Mouse (Mus musculus) liver, embryonic 15.5 days (tissue): Measurements from ENCODE around the gene Nr1h4. TPM values are rescaled to one million over a fixed set of nuclear protein-coding genes. Genes with fewer than 3 reads are reported as not detected.
"Not testable (repeated sequence)": the region's sequence is repeated elsewhere in the genome, so short reads cannot be mapped to it uniquely, and the experiment has no call there.

Experiments used
- ATAC-seq: fragments of 200-750 bp; cut with Nextera tagmentation; 2 replicates; pipeline ENCODE4 v1.8.0; 2017; ENCODE audit warnings: moderate number of reproducible peaks, mild to moderate bottlenecking, moderate library complexity; ENCODE audit not compliant: insufficient read depth
- H3K27ac ChIP-seq: fragments of 300-500 bp; sonication (generic); replicated peaks from 2 replicates; pipeline ENCODE4 v1.5.1; 2015; ENCODE audit warnings: mild to moderate bottlenecking, inconsistent platforms
- H3K27me3 ChIP-seq: fragments of 300-500 bp; sonication (generic); 2 replicates; pipeline ENCODE4 v1.6.1; 2015; ENCODE audit warnings: mild to moderate bottlenecking, inconsistent platforms
- H3K36me3 ChIP-seq: fragments of 300-500 bp; sonication (generic); replicated peaks from 2 replicates; pipeline ENCODE4 v1.6.1; 2015; ENCODE audit warnings: moderate library complexity, mild to moderate bottlenecking, inconsistent platforms
- H3K4me1 ChIP-seq: fragments of 300-500 bp; sonication (generic); replicated peaks from 2 replicates; pipeline ENCODE4 v1.6.1; 2015; ENCODE audit warnings: inconsistent platforms
- H3K4me2 ChIP-seq: fragments of 300-500 bp; sonication (generic); 2 replicates; pipeline ENCODE4 v1.6.1; 2015; ENCODE audit warnings: moderate library complexity, mild to moderate bottlenecking, inconsistent platforms
- H3K4me3 ChIP-seq: fragments of 300-500 bp; sonication (generic); replicated peaks from 2 replicates; pipeline ENCODE4 v1.5.1; 2015; ENCODE audit warnings: mild to moderate bottlenecking, inconsistent platforms
- H3K9ac ChIP-seq: fragments of 300-500 bp; sonication (generic); 2 replicates; pipeline ENCODE4 v1.6.1; 2015; ENCODE audit warnings: moderate library complexity, mild to moderate bottlenecking, inconsistent platforms
- H3K9me3 ChIP-seq: fragments of 300-500 bp; sonication (generic); replicated peaks from 2 replicates; pipeline ENCODE4 v1.6.1; 2016; ENCODE audit warnings: inconsistent platforms
- WGBS: fragments of 180-500 bp; shearing (Covaris S2); methylation state at CpG from one replicate; pipeline ENCODE4 v1.1.7; 2015; ENCODE audit warnings: mixed read lengths; ENCODE audit not compliant: insufficient replicate concordance; 5-methylcytosine and 5-hydroxymethylcytosine counted together
- polyA plus RNA-seq: library from polyadenylated mRNA; unstranded; fragments of >200 nt; fragmentation: Nextera tagmentation; extraction: Ambion mirVana; gene quantifications from 2 replicates; pipeline ENCODE4 v1.2.1, GENCODE M21; 2015

Nr1h4 gene
- 5.4 and 6.2 TPM in 2 replicates for polyA plus RNA-seq

- no peak within 1 kb of the TSS for H3K9ac ChIP-seq
- no peaks in the 10 kb centered on the region for H3K27me3 ChIP-seq
- peak; percentile 61 for ATAC-seq
- no peaks in the 10 kb centered on the region for H3K9me3 ChIP-seq
- no peaks in the 10 kb centered on the region; the same call in 1 of the 2 replicates for H3K4me1 ChIP-seq
- peak within 1 kb of the TSS; percentile 32 for H3K4me3 ChIP-seq
- H3K27ac ChIP-seq: peak within 1 kb of the TSS; percentile 67
- no peaks in the 10 kb centered on the region for H3K36me3 ChIP-seq
- peak within 1 kb of the TSS; percentile 35 for H3K4me2 ChIP-seq
- 55% methylated on average over 17 of the region's 17 CpGs for WGBS
Measured at GRCm38 (mm10) chr10:89532929-89533727, at the start of gene Nr1h4. Gene Nr1h4, minus strand, starts transcription at chr10:89533585.

- Histone ChIP-seq H3K27me3 (no peaks in the 10 kb centered on the region), H3K4me1 (no peaks in the 10 kb centered on the region), H3K4me2 (no peak overlapping the region), H3K4me3 (no peak overlapping the region), H3K27ac (no peak overlapping the region), H3K9ac (no peak overlapping the region), H3K9me3 (no peaks in the 10 kb centered on the region), H3K36me3 (no peaks in the 10 kb centered on the region)
- WGBS: 66% methylated on average over 4 of the region's 4 CpGs
- ATAC-seq: no peak
Measured at GRCm38 (mm10) chr10:89578801-89579200, 45.4 kb upstream of the Nr1h4 start.

GRCm38 (mm10) chr10:89577666-89578065 lies 44.3 kb upstream of the Nr1h4 start:
- Histone ChIP-seq H3K4me3 (no peak overlapping the region), H3K9me3 (no peaks in the 10 kb centered on the region), H3K4me1 (no peaks in the 10 kb centered on the region), H3K9ac (no peak overlapping the region), H3K27ac (no peak overlapping the region), H3K36me3 (no peaks in the 10 kb centered on the region), H3K27me3 (no peaks in the 10 kb centered on the region), H3K4me2 (no peak overlapping the region)
- no peak for ATAC-seq
- 52% methylated on average over 3 of the region's 3 CpGs for WGBS

- Histone ChIP-seq H3K4me2 (no peak overlapping the region), H3K27me3 (no peaks in the 10 kb centered on the region)
Measured at GRCm38 (mm10) chr10:89573421-89573820, 40.0 kb upstream of the Nr1h4 start.

GRCm38 (mm10) chr10:89572946-89573345 lies 39.6 kb upstream of the Nr1h4 start:
- Histone ChIP-seq H3K27me3 (no peaks in the 10 kb centered on the region), H3K27ac (no peak overlapping the region), H3K4me3 (no peak overlapping the region), H3K36me3 (no peaks in the 10 kb centered on the region), H3K4me2 (no peak overlapping the region), H3K9ac (no peak overlapping the region), H3K9me3 (no peaks in the 10 kb centered on the region), H3K4me1 (no peaks in the 10 kb centered on the region)
- whole genome bisulfite sequencing: 49% methylated on average over 6 of the region's 6 CpGs
- ATAC-seq: no peak

More at GRCm38 (mm10) chr10:89573421-89573820, 40.0 kb upstream of the Nr1h4 start:
- no peaks in the 10 kb centered on the region for H3K9me3 ChIP-seq
- H3K4me3 ChIP-seq: no peak overlapping the region
- no peak overlapping the region for H3K27ac ChIP-seq
- no peaks in the 10 kb centered on the region for H3K4me1 ChIP-seq
- no peak for ATAC-seq
- H3K36me3 ChIP-seq: no peaks in the 10 kb centered on the region
- no peak overlapping the region for H3K9ac ChIP-seq
- 62% methylated on average over 3 of the region's 3 CpGs for WGBS

GRCm38 (mm10) chr10:89567391-89567790 lies 34.0 kb upstream of the Nr1h4 start:
- Histone ChIP-seq H3K36me3 (no peaks in the 10 kb centered on the region), H3K4me2 (no peak overlapping the region), H3K27me3 (no peaks in the 10 kb centered on the region), H3K9me3 (no peaks in the 10 kb centered on the region), H3K27ac (no peak overlapping the region), H3K9ac (no peak overlapping the region), H3K4me1 (no peaks in the 10 kb centered on the region; the same call in 1 of the 2 replicates), H3K4me3 (no peak overlapping the region)
- WGBS: 69% methylated on average over 2 of the region's 2 CpGs
- no peak for ATAC-seq

- Histone ChIP-seq H3K4me1 (no peaks in the 10 kb centered on the region; the same call in 1 of the 2 replicates), H3K36me3 (no peaks in the 10 kb centered on the region), H3K9ac (no peak overlapping the region), H3K9me3 (no peaks in the 10 kb centered on the region), H3K4me3 (no peak overlapping the region), H3K27ac (no peak overlapping the region), H3K27me3 (no peaks in the 10 kb centered on the region), H3K4me2 (no peak overlapping the region)
- 62% methylated on average over 9 of the region's 9 CpGs for WGBS
- no peak; the same call in 1 of the 2 replicates for ATAC-seq
Measured at GRCm38 (mm10) chr10:89565301-89566022, 32.1 kb upstream of the Nr1h4 start.

GRCm38 (mm10) chr10:89562113-89562512 lies 28.7 kb upstream of the Nr1h4 start:
- Histone ChIP-seq H3K27me3 (no peaks in the 10 kb centered on the region), H3K9me3 (no peaks in the 10 kb centered on the region), H3K36me3 (no peaks in the 10 kb centered on the region), H3K4me2 (no peak overlapping the region), H3K4me3 (no peak overlapping the region), H3K4me1 (no peaks in the 10 kb centered on the region; the same call in 1 of the 2 replicates), H3K9ac (no peak overlapping the region), H3K27ac (no peak overlapping the region)
- 15% methylated on average over 6 of the region's 6 CpGs for WGBS
- no peak for ATAC-seq

GRCm38 (mm10) chr10:89559351-89559750 lies 26.0 kb upstream of the Nr1h4 start:
- ATAC-seq: no peak

GRCm38 (mm10) chr10:89554885-89555284 lies 21.5 kb upstream of the Nr1h4 start:
- not testable (repeated sequence) for H3K9ac ChIP-seq, H3K4me3 ChIP-seq, H3K36me3 ChIP-seq, H3K27me3 ChIP-seq, H3K27ac ChIP-seq, ATAC-seq, H3K9me3 ChIP-seq, H3K4me2 ChIP-seq, H3K4me1 ChIP-seq
- 76% methylated on average over 13 of the region's 13 CpGs for WGBS

More at GRCm38 (mm10) chr10:89559351-89559750, 26.0 kb upstream of the Nr1h4 start:
- Histone ChIP-seq H3K4me2 (no peak overlapping the region), H3K27ac (no peak overlapping the region), H3K9ac (no peak overlapping the region), H3K27me3 (no peaks in the 10 kb centered on the region), H3K9me3 (no peaks in the 10 kb centered on the region), H3K36me3 (no peaks in the 10 kb centered on the region), H3K4me3 (no peak overlapping the region), H3K4me1 (no peaks in the 10 kb centered on the region)
- WGBS: 56% methylated on average over 3 of the region's 3 CpGs

GRCm38 (mm10) chr10:89553855-89554254 lies 20.5 kb upstream of the Nr1h4 start:
- ATAC-seq, H3K9me3 ChIP-seq, H3K36me3 ChIP-seq, H3K27me3 ChIP-seq, H3K9ac ChIP-seq, H3K4me1 ChIP-seq, H3K27ac ChIP-seq, H3K4me2 ChIP-seq, H3K4me3 ChIP-seq: not testable (repeated sequence)
- WGBS: 73% methylated on average over 7 of the region's 7 CpGs
